Mouse (Mus musculus): ENCODE data around the gene Hexa.

Hexa gene

DNA sequence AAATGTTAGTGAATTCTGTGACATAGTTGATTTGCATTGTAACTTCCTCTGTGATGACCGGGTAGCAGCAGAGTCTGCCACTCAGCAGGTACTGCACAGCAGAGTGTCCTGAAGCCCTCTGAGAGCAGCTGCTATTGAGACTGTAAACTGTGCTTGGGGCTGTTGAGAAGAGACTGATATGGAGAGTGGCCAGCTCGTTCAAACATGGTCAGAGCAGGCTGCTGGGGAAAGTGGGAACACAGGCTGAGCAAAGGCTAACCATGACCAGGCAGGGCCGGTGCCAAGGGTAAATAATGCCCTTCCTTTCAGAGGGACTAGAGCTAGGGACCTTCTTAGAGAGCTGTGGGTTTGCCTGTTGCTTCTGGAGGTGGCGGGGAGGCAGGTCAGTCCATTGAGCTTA lies 14.4 kb downstream of the Hexa start:
- no peak for DNase-seq (ENCODE audit: low spot score)

GRCm38 (mm10) chr9:59565600-59565999 lies 26.3 kb downstream of the Hexa start:
- peak; percentile 39 for DNase-seq (ENCODE audit: low spot score)

DNA sequence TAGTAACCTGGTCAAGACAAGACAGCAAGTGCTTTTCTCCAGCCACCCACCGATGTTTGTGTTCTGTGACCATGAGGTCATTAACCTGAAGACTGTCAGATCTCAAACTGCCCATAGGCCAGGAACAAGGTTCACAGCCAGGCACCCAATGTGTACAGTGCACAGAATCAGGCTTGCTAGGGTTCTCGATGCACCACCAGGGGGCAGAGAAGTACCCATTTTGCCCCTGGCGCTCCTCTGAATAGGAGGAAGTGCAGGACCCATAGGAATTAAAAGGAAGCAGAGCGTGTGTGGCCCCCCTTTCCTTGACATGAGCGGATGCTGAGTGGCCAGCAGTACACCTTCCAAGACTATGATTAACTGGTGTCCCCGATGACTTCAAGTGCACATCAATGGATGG lies 27.8 kb downstream of the Hexa start:
- DNase-seq (ENCODE audit: low spot score), result no peak

DNA sequence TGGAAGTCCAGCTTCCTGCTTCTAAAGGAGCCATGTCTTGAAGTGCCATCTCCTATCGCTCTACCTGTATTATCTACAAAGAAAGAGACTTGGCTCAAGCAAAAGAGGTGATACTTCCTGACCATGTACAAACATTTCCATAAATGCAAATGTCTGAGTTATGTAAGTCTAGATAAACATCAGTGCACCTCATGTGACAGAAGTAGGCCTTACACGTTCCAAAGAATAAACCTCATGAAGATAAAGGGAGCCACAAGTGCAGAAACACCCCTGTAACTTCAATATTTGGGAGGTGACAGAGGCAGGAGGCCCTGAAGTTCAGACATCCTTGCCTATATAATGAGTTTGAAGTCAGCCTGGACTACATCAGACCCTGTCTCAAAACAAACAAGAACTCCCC lies 32.5 kb downstream of the Hexa start:
- DNase-seq (ENCODE audit: low spot score), result no peak

GRCm38 (mm10) chr9:59577401-59577800 lies 38.1 kb downstream of the Hexa start:
- DNase-seq (ENCODE audit: low spot score), result no peak

GRCm38 (mm10) chr9:59577844-59578504 lies 38.6 kb downstream of the Hexa start, which contains the start of gene Celf6:
Gene Celf6, plus strand, starts transcription at chr9:59577917.
- peak; percentile 96 for DNase-seq (ENCODE audit: low spot score)

GRCm38 (mm10) chr9:59578505-59578867 lies 39.1 kb downstream of the Hexa start:
- DNase-seq (ENCODE audit: low spot score), result no peak

GRCm38 (mm10) chr9:59584871-59585308 lies 45.5 kb downstream of the Hexa start:
- peak; percentile 64 for DNase-seq (ENCODE audit: low spot score)

- no peak for DNase-seq (ENCODE audit: low spot score)
Observed at GRCm38 (mm10) chr9:59588252-59588651, 48.9 kb downstream of the Hexa start.

DNA sequence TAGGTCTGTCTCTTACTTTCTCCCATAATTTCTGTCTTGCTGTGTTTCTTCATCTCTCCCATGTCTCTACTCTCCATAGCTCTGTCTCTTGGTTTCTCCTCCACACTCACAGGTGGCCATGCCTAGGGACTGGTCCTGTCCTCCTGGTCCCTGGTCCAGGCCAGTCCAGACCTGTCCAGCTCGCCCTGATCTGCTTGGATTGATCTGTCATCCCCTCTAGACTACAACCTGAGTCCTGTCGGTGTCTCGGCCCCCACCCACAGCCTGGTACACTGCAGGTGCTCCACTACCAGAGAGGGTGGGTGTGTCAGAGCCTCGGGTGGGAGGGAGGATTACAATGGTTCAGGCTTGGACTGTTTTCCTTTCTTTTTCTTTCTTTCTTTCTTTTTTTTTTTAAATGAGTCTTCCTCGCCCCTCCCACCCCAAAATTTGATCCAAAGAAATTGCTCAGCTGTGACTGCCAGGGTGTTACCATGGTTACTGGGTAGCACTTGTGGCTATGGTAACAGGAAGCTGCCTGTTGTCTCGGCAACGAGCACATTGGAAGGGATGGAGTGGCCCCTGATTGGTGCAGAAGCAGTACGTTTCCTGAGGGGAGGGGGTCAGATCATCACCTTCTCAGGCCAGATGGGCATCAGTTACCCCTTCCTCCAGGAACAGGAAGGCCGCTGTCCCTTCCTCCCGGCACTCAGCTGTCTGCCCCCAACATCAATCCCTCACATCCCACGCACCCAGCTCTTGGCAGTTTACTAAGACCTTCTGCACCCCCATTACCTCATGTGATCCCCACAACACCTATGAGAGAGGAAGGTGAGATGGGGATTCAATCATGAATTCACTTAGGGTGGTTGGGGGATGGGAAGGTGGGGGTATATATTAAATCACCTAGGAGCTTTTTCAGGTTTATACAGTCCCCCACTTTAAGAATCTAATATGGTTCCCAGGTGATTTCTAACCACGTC lies 49.7 kb downstream of the Hexa start:
- no peak for DNase-seq (ENCODE audit: low spot score)

- DNase-seq (ENCODE audit: low spot score), result no peak
Observed at GRCm38 (mm10) chr9:59589703-59590439, 50.5 kb downstream of the Hexa start.

GRCm38 (mm10) chr9:59601661-59602060 lies 62.3 kb downstream of the Hexa start:
- no peak for DNase-seq (ENCODE audit: low spot score)

DNA sequence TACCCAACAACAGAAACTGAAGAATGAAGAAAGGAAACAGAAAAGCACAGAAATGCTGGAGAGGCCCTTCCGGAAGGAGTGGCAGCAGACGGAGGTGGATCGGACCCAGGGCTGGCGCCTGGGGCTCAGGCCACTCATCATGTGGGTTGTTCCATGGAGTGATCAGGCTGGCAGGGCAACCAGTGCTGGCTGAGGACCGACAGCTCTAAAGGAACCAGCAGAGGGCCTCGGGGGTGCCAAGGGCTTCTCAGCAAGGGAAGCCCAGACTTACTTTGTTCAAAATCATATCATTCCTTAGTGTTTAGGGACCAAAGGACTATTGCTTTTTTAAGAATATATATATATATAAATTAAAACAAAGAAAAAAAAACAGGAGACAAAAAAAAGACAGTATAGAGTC lies 66.6 kb downstream of the Hexa start:
- no peak for DNase-seq (ENCODE audit: low spot score)

DNA sequence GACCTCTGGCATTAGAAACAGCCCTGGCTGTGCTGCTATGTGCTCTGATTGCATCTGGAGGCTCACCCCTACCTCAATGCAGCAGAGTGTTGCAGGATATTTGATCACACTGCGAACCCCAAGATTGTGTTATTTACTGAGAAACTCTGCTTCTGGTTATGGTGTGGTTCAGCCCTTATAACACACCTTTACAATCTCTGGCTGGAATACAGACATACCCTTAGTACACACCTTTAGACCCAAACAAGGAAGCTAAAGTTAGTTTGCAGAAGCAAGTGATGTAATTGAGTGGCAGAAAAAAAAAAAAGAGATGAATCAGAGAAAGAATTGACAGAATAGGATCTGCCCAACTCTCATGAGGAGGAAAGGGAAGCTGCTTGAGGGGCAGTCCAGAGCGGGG lies 71.6 kb downstream of the Hexa start:
- DNase-seq (ENCODE audit: low spot score), result no peak
